Mouse (Mus musculus) olfactory bulb, adult 2 months (tissue): ENCODE measurements around the gene Ptprn2.

Experiments used
- CTCF ChIP-seq: fragments of 200-500 bp; IDR thresholded peaks from 2 replicates; pipeline ENCODE4 v1.5.1; 2012; ENCODE audit warnings: low read depth, mild to moderate bottlenecking, low read length, moderate library complexity; ENCODE audit not compliant: insufficient read depth
- POLR2A ChIP-seq: fragments of 200-500 bp; IDR thresholded peaks from 2 replicates; pipeline ENCODE4 v1.6.1; 2012; ENCODE audit warnings: mild to moderate bottlenecking, low read depth, low read length, moderate library complexity; ENCODE audit not compliant: insufficient read depth

GRCm38 (mm10) chr12:116467030-116467429, 18.5 kb upstream of the Ptprn2 start:
- no peak for TF ChIP-seq POLR2A
- no peak for TF ChIP-seq CTCF
